In genomic region chr4:101035131-101035530, GRCm38 (mm10) we compare ENCODE assay signal across 21 mouse cellular contexts. TPM values are rescaled to one million over a fixed set of nuclear protein-coding genes. Genes with fewer than 3 reads are reported as not detected.
DNase-seq lines count a peak whose midpoint lies in the region; ATAC-seq lines count a peak whose summit lies in the region.
"Had no signal": no experiment of that assay in that cellular context is flagged by ENCODE, and none has a peak within 500 bp of the region (broad histone marks: within the 10 kb centered on the region; RNA-seq: fewer than 3 reads in every experiment).

No protein-coding gene starts in this region.

- no peak for ATAC-seq in embryonic facial prominence, embryonic 14.5 days (ENCODE audit: low read depth)
- ATAC-seq in lung, embryonic 16.5 days (ENCODE audit: low read depth), result peak; percentile 59; the same call in 1 of the 2 replicates
- ATAC-seq: forebrain, embryonic 16.5 days had no signal

- no peak overlapping the region for H3K4me2 ChIP-seq in embryonic facial prominence, embryonic 14.5 days (ENCODE audit: low read depth, low read length)
- no peak overlapping the region for H3K4me2 ChIP-seq in lung, embryonic 16.5 days (ENCODE audit: low read depth, low read length)
- H3K4me2 ChIP-seq: hindbrain, embryonic 13.5 days had no signal

- peak; percentile 22 for DNase-seq in embryonic facial prominence, embryonic 14.5 days (ENCODE audit: low spot score)
- no peak for DNase-seq in embryonic facial prominence, embryonic 10.5 days (ENCODE audit: low spot score)
- peak; percentile 8 for DNase-seq in kidney, postnatal 10 days
- DNase-seq in kidney, adult 8-10 months, result no peak
- no peak for DNase-seq in lung, postnatal 36 days
- DNase-seq in NIH3T3 (ENCODE audit: low read depth), result peak; percentile 24
- DNase-seq: adrenal gland, postnatal 14 days; cerebellum, adult 18-20 months; cerebellum, adult 9-11 months; gastrocnemius, postnatal 10 days; heart, adult 18-20 months; heart, postnatal 10 days; heart, postnatal 4 days had no signal

- H3K4me3 ChIP-seq in embryonic facial prominence, embryonic 14.5 days (ENCODE audit: low read depth, low read length), result no peak overlapping the region
- no peak overlapping the region for H3K4me3 ChIP-seq in embryonic facial prominence, embryonic 10.5 days
- H3K4me3 ChIP-seq in lung, embryonic 16.5 days (ENCODE audit: low read length), result no peak overlapping the region
- H3K4me3 ChIP-seq: heart, embryonic 10.5 days; hindbrain, embryonic 13.5 days had no signal

- no peaks in the 10 kb centered on the region for H3K4me1 ChIP-seq in embryonic facial prominence, embryonic 14.5 days (ENCODE audit: control insufficient read depth, insufficient read depth, low read length)
- no peaks in the 10 kb centered on the region for H3K4me1 ChIP-seq in embryonic facial prominence, embryonic 10.5 days
- no peaks in the 10 kb centered on the region for H3K4me1 ChIP-seq in lung, embryonic 16.5 days (replicated peaks; ENCODE audit: control insufficient read depth, insufficient read depth, low read length)
- H3K4me1 ChIP-seq: heart, embryonic 10.5 days; hindbrain, embryonic 13.5 days had no signal

- WGBS in embryonic facial prominence, embryonic 14.5 days, result 76% methylated on average over 5 of the region's 5 CpGs
- 90% methylated on average over 5 of the region's 5 CpGs for WGBS in embryonic facial prominence, embryonic 10.5 days
- 48% methylated on average over 5 of the region's 5 CpGs for WGBS in lung, embryonic 16.5 days

- no peaks in the 10 kb centered on the region for H3K9me3 ChIP-seq in embryonic facial prominence, embryonic 14.5 days (ENCODE audit: control insufficient read depth, low read length)
- H3K9me3 ChIP-seq in embryonic facial prominence, embryonic 10.5 days, result no peaks in the 10 kb centered on the region
- H3K9me3 ChIP-seq in lung, embryonic 16.5 days (ENCODE audit: control insufficient read depth, low read length), result no peaks in the 10 kb centered on the region
- H3K9me3 ChIP-seq: heart, embryonic 10.5 days; hindbrain, embryonic 13.5 days had no signal

- H3K27me3 ChIP-seq in embryonic facial prominence, embryonic 14.5 days (replicated peaks; ENCODE audit: control insufficient read depth, insufficient read depth, low read length), result no peaks in the 10 kb centered on the region
- no peaks in the 10 kb centered on the region for H3K27me3 ChIP-seq in embryonic facial prominence, embryonic 10.5 days (replicated peaks; ENCODE audit: low read depth, poor library complexity, severe bottlenecking)
- no peaks in the 10 kb centered on the region for H3K27me3 ChIP-seq in lung, embryonic 16.5 days (ENCODE audit: control insufficient read depth, insufficient read depth, low read depth, low read length)
- H3K27me3 ChIP-seq: hindbrain, embryonic 13.5 days had no signal

- no peak overlapping the region for H3K27ac ChIP-seq in embryonic facial prominence, embryonic 14.5 days (replicated peaks; ENCODE audit: low read depth, low read length)
- no peak overlapping the region for H3K27ac ChIP-seq in embryonic facial prominence, embryonic 10.5 days (replicated peaks)
- no peak overlapping the region for H3K27ac ChIP-seq in lung, embryonic 16.5 days (ENCODE audit: low read length)
- H3K27ac ChIP-seq: heart, embryonic 10.5 days; hindbrain, embryonic 13.5 days had no signal

- H3K36me3 ChIP-seq in embryonic facial prominence, embryonic 14.5 days (ENCODE audit: control insufficient read depth, insufficient read depth, low read length), result no peaks in the 10 kb centered on the region
- H3K36me3 ChIP-seq in embryonic facial prominence, embryonic 10.5 days (replicated peaks), result no peaks in the 10 kb centered on the region
- no peaks in the 10 kb centered on the region for H3K36me3 ChIP-seq in lung, embryonic 16.5 days (ENCODE audit: control insufficient read depth, insufficient read depth, low read length)
- H3K36me3 ChIP-seq: heart, embryonic 10.5 days; hindbrain, embryonic 13.5 days had no signal

- H3K9ac ChIP-seq in embryonic facial prominence, embryonic 14.5 days (ENCODE audit: low read depth, low read length), result no peak overlapping the region
- H3K9ac ChIP-seq in lung, embryonic 16.5 days (ENCODE audit: low read length), result no peak overlapping the region
- H3K9ac ChIP-seq: hindbrain, embryonic 13.5 days had no signal

RNA-seq across cellular contexts. Expression of gene Gm10577, which starts 14.6 kb away (rescaled TPM):
- not detected in 2 replicates for polyA plus RNA-seq in embryonic facial prominence, embryonic 14.5 days (2014; fragmentation: Nextera tagmentation; extraction: Ambion mirVana)
- not detected in 2 replicates for polyA plus RNA-seq in embryonic facial prominence, embryonic 10.5 days (2016; fragmentation: Nextera tagmentation; extraction: Ambion mirVana)
- not detected in 2 replicates for polyA plus RNA-seq in lung, embryonic 16.5 days (2015; fragmentation: Nextera tagmentation; extraction: Ambion mirVana)
- polyA plus RNA-seq: embryonic facial prominence, embryonic 11.5 days; forebrain, embryonic 11.5 days; forebrain, embryonic 16.5 days; frontal cortex, adult 2 months; heart, embryonic 10.5 days; heart, embryonic 14.5 days; hindbrain, embryonic 13.5 days had no signal

RNA-seq across cellular contexts. Expression of gene Raver2, which starts 33.7 kb away (rescaled TPM):
- polyA plus RNA-seq in embryonic facial prominence, embryonic 14.5 days (2014; fragmentation: Nextera tagmentation; extraction: Ambion mirVana), result 9.9 and 12.8 TPM in 2 replicates
- polyA plus RNA-seq in embryonic facial prominence, embryonic 10.5 days (2016; fragmentation: Nextera tagmentation; extraction: Ambion mirVana), result 10.5 and 12.0 TPM in 2 replicates
- polyA plus RNA-seq in lung, embryonic 16.5 days (2015; fragmentation: Nextera tagmentation; extraction: Ambion mirVana), result 13.8 and 14.5 TPM in 2 replicates

Comparison
In these comparisons a context has a peak if more than half of its experiments do, and no peak if none do; other contexts are left out.
1. DNase-seq: peak in embryonic facial prominence, embryonic 14.5 days (single experiment), kidney, postnatal 10 days (single experiment) and NIH3T3 (single experiment); none in embryonic facial prominence, embryonic 10.5 days (single experiment), kidney, adult 8-10 months (0 of 2) and lung, postnatal 36 days (single experiment).